Mouse (Mus musculus): Measurements from ENCODE around the gene Coro1c.

GRCm38 (mm10) chr5:113892005-113892404 is 16.6 kb downstream of the Coro1c start:
- TF ChIP-seq CTCF (IDR thresholded peaks at IDR 0.05; ENCODE audit: extremely low read depth, insufficient read depth, low read length) (no peak), POLR2A (IDR thresholded peaks at IDR 0.05; ENCODE audit: extremely low read depth, insufficient read depth, low read length) (no peak)
